Mouse (Mus musculus): Measurements from ENCODE around the gene B3gntl1. TPM values are rescaled to one million over a fixed set of nuclear protein-coding genes. Genes with fewer than 3 reads are reported as not detected.
"Not testable (repeated sequence)": the region's sequence is repeated elsewhere in the genome, so short reads cannot be mapped to it uniquely, and the experiment has no call there.

The B3gntl1 gene
- total RNA-seq, 2 experiments from 2014 or later, result 0.53 TPM; not detected in 1

DNA sequence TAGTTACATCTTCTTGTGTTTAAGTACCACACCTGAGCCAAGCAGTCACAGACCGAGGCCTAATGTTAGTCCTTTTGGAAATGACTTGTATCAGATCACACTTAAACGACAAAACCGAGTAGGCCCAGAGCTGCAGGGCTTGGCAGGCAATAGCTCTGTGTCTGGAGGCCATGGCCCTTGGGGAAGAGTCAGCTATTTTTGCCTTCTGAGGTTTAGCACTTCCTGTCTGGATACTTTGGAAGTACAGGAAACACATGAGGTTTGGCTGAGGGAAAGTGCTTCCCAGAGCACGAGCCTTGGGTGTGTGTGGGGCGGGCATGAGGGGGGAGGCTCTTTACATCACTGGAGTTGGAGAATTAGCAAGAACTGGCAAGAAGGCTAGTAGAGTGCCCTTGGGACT, 13.7 kb upstream of the B3gntl1 start:
- no peak for ATAC-seq (replicated peaks; ENCODE audit: low FRiP score, poor library complexity, severe bottlenecking)

DNA sequence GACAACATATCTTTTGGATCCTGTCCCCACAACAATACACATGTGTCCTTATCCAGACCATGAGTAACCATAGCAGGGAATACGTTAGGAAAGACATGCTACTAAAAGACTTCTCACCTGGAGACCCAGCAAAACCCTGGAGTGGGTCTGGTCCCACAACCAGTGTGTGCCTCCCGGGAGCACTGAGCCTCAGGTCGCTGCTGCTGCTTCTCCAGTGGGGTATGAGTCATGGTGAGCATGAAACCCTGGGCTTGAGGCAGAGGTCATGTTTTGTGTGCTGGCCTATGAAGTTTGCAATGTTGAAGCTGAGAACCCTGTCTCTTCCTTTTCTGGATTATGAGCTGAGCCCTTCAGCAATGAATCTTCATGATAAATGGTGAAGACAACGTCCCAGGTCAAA, 13.1 kb upstream of the B3gntl1 start:
- ATAC-seq (replicated peaks; ENCODE audit: low FRiP score, poor library complexity, severe bottlenecking), result no peak

DNA sequence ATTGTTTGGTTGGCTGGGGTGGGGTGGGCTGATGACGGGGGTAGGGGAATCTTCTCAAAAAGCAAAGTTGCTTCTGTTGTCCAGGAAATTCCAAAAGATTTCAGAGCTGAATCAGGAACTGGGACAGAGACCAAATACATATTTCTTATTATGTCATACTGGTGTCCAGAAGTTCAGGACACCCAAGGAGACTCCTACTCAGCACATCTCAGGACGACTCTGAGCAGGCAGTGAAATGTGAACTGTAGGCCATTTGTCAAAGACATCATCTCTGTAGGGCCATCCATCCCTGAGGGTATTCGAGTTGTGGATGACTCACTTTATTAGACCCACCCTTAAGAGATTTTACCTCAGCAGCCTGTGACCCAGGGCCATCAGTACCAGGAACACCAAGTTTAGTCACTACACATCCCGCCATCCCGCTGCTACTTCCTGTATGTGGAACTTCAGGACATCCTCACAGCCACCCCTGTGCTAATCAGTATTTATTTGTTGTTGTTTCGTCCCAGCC, 12.6 kb upstream of the B3gntl1 start:
- no peak for ATAC-seq (replicated peaks; ENCODE audit: low FRiP score, poor library complexity, severe bottlenecking)

DNA sequence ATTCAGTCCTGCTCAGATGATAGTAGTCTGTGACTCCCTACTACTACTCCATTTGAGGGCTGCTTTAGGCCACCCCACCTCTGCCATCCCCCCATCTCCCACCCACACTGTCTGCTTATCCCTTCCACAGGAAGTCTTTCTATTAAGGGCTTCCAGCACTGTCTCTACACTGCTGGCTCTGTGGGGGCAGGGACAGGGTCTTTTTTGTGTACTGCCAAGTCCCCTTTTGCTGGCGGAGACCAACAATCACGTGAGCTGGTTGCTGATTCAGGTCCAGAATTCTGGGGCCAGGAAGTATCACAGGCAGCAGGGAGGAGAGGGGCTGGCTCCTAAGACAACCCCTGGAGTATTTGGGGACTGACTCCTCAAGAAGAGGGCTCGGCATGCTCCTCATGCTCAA, 10.3 kb upstream of the B3gntl1 start:
- ATAC-seq (replicated peaks; ENCODE audit: low FRiP score, poor library complexity, severe bottlenecking), result no peak

DNA sequence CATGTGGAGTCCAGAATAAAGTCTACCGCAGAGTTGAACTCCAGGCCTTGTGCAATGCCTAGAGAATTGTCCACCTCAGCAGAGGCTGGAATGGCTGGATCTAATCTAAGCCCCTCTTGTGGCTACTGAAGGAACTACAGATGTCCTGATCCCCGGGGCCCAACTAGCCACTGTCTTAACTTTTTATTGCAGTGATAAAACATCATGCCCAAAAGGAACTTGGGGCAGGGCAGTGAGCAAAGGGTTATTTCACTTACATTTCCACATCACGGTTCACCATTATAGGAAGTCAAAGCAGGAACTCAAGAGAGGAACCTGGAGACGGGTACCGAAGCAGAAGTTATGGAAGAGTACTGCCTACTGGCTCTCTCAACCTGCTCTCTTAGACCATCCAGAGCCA, 7.8 kb upstream of the B3gntl1 start:
- ATAC-seq (replicated peaks; ENCODE audit: low FRiP score, poor library complexity, severe bottlenecking), result 0 out of 2 replicates have a peak, but pooled peaks have one; percentile 58

DNA sequence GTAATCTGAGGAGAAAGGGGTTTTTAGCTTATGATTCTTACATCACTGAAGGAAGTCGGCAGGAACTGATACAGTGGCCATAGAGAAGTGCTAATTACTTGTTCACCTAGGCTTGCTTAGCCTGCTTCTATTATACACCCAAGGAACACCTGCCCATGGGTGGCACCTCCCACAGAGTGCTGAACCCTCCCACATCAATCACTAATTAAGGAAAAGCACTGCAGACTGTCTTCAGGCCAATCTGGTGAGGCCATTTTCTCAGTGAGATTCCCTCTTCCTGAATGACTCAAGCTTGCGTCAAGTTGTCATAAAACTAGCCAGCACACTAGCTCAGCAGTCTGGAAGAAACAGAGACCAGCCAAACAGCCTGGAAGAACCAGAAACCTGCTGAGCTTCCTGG, 6.6 kb upstream of the B3gntl1 start:
- ATAC-seq (replicated peaks; ENCODE audit: low FRiP score, poor library complexity, severe bottlenecking), result no peak

DNA sequence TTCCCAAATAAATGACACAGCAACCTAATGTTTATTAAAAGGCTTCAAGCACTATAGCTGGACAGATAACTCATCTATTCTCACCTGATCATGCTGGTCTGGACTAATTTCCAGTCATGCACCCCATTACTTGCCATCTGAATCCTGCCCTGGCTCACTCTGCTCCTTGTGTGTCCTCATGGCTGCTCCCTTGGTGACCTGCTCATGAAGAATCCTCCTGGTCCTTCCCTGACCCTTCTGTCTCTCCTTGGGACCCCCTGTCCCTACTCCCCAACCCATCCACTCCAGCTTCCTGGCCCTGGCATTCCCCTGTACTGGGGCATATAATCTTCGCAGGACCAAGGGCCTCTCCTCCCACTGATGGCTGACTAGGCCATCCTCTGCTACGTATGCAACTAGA, 3.9 kb upstream of the B3gntl1 start:
- ATAC-seq (replicated peaks; ENCODE audit: low FRiP score, poor library complexity, severe bottlenecking), result no peak

DNA sequence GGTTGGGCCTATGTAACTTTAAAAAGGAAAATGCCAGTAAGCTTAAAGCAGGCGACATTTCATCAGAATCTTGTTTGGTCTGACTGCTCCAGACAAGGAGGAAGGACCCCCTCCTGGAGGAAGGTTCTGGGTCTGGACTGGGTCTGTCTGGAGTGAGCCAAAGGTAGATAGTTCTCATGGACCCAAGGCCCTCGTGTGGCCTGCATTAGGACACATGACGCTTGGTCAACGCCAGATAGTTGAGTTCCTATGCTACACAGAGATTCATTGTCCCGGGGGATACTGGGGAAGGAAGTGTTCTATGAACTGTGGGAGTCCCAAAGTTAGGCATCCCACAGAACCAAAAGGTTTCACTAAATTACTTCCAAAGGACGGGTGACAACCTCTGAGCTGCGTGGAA, 676 bp upstream of the B3gntl1 start:
- ATAC-seq (replicated peaks; ENCODE audit: low FRiP score, poor library complexity, severe bottlenecking), result no peak

DNA sequence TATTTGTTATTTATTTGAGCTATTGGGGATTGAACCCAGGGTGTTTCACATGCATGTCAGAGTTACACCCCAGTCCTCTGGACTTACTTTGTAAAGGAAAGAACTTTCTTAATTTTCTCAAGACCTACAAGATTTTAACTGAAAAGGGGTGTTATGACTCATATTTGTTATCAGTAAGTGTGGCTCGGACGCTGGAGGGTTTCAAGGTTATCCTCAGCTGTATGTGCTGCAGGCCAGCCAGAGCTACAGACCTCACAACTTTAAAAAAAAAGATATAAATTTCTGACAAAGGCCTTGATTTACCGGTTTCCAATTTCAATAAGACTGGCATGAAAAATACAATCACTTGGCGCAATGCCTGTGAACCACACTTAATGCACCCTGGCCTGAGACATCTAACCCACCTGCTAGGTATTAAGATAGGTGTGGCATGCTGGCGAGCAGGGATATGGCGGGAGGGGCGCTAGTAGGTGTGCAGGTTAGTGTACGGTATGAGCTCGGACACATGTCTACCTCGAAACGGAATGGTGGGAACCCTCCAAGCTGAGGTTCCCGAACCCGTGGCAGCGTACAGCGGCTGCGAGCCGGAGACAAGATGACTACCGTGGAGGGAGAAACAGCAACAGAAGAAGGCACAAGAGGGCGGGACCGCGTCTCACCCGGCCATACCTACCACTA, 502 bp downstream of the B3gntl1 start:
- no peak for ATAC-seq (replicated peaks; ENCODE audit: low FRiP score, poor library complexity, severe bottlenecking)

DNA sequence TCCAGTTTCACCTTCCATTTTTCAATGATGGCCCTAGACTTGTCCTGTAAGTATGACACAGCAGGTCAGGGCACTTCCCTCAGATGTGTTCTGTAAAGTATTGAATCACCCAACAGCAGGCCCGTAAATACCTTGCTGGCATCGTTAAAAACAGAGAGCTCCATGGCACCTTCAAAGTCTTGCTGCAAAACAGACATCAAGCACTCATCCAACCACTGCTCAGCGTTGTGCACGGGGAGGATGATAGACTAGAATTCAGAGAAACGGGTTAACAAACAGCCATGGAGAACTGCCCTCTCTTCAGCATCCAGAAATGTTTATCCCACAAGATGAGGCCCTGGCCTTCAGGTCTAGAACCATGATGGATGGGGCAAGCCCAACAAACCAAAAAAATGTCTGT, 2.0 kb downstream of the B3gntl1 start:
- no peak for ATAC-seq (replicated peaks; ENCODE audit: low FRiP score, poor library complexity, severe bottlenecking)

DNA sequence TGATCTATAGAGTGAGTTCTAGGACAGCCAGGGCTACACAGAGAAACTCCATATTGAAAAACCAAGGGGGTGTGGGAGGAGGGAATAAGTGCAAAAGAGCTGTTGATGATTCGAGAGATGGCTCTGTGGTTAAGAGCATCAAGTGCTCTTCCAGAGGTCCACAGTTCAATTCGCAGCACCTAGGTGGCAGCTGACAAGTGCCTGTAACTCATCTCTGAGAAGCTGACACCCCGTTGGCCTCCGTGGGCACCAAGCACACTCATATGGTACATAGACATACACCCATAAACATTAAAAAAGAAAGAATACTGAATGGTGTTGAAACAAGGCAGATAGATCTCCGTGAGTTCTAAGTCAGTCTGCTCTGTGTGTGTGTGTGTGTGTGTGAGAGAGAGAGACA, 4.2 kb downstream of the B3gntl1 start:
- ATAC-seq (replicated peaks; ENCODE audit: low FRiP score, poor library complexity, severe bottlenecking), result no peak

DNA sequence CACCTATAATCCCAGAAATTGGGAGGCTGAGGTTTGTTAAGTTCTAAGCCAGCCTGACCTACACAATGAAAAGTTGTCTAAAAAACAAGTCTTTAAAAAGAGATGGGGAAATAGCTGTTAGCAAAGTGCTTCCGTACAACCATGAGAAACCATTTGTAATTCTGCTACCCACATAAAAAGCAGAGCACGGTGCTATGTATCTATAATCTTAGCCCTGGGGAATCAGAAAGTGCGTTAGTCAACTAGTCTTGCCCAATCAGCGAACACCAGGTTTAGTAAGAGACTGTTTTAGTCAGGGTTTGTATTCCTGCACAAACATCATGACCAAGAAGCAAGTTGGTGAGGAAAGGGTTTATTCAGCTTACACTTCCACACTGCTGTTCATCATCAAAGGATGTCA, 5.4 kb downstream of the B3gntl1 start:
- ATAC-seq (replicated peaks; ENCODE audit: low FRiP score, poor library complexity, severe bottlenecking), result no peak

DNA sequence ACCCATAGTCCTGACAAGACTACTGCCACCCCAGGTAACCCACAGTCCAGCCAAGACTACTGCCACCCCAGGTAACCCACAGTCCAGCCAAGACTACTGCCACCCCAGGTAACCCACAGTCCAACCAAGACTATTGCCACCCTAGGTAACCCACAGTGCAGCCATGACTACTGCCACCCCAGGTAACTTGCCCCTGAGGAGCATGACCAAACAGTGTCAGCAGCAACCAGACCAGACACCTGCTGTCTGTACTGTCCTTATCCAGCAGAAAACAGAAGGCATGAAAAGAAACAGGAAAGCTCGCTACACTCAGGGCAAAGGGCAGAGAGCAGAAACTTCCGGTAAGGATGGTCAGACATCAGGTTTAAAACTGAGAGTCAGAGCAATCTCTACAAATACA, 11.8 kb downstream of the B3gntl1 start:
- ATAC-seq (replicated peaks; ENCODE audit: low FRiP score, poor library complexity, severe bottlenecking), result no peak

DNA sequence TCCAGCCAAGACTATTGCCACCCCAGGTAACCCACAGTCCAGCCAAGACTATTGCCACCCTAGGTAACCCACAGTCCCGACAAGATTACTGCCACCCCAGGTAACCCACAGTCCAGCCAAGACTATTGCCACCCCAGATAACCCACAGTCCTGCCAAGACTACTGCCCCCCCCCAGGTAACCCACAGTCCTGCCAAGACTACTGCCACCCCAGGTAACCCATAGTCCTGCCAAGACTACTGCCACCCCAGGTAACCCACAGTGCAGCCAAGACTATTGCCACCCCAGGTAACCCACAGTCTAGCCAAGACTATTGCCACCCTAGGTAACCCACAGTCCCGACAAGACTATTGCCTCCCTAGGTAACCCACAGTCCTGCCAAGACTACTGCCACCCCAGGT, 12.3 kb downstream of the B3gntl1 start:
- not testable (repeated sequence) for ATAC-seq (replicated peaks; ENCODE audit: low FRiP score, poor library complexity, severe bottlenecking)

DNA sequence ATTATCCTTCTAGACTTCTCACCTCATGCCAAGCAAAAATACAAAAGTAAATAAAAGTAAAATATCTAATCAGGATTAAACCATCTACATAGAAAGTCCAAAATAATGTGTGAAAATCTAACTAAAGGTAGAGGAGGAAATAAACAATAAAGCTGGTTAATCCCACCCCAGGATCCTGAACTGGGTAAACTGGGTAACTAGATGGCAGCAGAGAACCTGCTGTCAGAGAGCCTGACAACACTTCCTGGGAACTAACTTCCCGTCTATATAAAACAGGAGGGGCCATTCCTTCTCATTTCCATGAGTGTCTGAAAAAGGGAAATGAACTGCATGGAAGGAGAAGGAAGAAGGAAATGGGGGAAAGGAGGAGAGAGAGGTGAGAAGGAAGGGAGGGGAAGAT, 14.8 kb downstream of the B3gntl1 start:
- ATAC-seq (replicated peaks; ENCODE audit: low FRiP score, poor library complexity, severe bottlenecking), result no peak

DNA sequence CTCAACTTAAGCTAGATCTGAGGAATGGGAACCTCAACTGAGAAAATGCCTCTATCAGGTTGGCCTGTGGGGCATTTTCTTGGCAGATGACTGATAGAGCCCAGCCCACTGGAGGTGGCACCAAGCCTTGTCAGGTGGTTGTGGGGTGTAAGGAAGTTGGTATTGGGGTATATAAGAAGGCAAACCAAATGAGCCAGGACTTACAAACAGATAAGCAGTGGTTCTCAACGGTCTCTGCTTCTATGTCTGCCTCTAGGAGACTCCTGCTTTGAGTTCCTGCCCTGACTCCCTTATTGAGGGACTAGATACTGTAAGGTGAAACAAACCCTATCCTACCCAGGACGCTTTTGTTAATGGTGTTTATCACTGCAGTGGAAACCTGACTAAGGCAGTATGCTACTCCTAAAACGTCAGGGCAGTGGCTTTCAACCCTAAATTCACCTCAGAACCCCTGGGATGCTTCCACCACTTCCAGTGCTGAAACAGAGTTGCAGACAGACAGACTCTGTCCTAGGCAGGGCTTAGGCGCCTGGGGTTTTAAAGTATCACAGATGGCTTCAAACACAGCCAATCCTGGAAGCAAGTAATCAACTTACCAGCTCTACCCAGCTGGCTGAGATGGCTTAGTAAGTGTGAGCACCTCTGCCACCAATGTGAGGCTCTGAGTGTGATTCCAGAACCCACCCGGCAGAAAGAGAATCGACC, 17.0 kb downstream of the B3gntl1 start:
- no peak for ATAC-seq (replicated peaks; ENCODE audit: low FRiP score, poor library complexity, severe bottlenecking)

DNA sequence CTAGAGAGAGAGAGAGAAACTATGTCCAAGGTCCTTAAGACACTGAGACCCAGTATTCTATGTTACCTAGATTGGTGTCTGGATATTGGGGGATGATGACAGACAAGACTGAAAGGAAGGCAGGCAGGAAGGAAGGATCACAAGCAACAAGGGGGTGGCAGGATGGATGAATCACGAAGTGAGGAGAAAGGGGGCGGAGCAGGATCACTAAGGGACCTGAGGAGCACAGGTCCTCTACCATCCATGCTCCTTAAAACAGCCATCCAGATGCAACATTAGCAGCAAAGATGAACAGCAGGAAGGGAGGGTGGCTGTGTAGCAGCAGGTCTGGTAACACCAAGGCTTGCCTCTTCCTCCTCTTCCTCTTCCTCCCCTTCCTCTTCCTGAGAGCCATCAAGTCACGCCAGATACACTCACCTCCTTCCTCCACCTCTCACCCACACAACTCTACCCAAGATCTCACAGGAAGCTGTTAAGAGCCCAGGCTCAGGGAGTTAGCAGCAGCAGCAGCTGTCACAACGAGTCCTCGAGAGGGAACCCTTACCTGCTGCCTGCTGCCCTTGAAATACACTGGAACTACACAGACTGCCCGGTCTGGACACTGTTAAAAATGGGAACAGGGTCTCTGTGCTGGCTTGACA, 17.7 kb downstream of the B3gntl1 start:
- no peak for ATAC-seq (replicated peaks; ENCODE audit: low FRiP score, poor library complexity, severe bottlenecking)

DNA sequence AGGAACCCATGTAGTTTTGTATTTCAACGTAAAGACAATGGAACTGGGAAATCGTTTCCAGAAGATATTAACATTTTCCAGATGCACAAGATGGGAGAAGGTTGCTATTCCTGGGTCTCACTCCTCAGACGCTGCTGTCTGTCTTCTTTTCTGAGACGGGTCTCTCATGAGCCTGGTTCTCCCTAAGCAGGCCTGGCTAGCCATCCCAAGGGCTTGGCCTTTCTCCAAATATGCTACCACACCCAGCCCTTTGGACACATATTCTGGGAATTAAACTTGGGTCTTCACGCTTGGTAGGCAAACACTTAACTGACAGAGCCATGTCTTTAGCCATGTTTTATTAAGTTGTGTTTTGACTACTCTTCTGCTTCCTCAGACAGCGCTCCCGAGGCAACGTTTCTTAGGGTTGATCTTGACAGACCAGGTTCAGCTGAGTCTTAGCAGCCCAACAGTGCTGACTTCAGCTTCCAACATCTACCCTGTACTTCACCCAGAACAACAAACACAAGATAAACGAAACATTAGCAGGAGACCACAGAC, 18.5 kb downstream of the B3gntl1 start:
- no peak for ATAC-seq (replicated peaks; ENCODE audit: low FRiP score, poor library complexity, severe bottlenecking)

DNA sequence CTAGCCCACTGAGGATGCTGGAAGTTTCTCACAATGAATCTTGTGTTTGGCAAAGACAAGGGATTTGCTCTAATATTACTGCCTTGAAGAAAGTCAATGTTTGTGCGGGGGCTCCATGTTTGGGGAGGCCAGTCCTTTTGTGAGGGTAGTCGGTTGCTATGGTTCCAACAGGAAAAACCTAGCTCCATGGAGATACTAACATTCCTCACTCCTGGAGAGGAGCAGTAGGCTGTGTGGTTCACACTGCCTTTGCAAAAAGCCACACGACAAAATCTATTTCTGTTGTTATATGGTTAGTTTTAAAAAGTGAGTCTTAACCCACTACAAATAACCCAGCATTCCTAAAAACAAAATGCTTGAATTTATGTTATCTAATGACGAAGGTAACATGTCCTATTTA, 19.3 kb downstream of the B3gntl1 start:
- no peak for ATAC-seq (replicated peaks; ENCODE audit: low FRiP score, poor library complexity, severe bottlenecking)

DNA sequence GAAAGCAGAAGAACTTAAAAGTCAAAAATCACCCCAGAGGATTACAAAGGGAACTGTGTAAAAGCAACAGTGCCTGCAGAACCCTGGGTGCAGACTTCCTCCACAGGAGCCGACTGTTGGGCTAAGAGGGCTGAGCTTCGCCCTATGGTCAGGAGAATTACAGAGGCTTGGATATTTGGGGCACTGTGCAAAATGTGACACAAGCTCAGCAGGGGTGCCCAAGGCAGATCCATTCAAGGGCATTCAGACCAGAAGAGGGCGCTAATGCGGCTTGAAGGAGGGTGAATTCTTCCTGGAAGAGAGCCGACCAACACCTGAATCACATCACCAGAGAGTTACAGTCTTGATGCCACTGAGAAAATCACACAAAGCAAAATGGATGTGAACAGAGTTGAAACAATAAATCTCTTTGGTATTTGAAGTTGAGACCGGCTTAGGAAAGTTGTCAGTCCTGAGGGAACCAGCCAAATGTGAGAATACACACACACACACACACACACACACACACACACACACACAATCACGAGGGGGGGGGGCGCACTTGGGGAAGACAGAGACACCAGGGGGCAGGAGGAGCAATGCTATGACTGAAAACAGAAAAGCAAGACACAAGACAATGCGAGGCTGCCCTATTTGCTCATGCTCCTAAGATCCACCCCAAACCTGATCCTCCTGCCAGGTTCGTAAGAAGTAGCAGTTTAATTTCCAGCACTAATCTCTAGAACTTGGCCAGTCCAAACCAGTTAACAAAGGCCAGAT, 20.2 kb downstream of the B3gntl1 start:
- ATAC-seq (replicated peaks; ENCODE audit: low FRiP score, poor library complexity, severe bottlenecking), result no peak
